Mouse (Mus musculus) G1E (cell line): Measurements from ENCODE around the gene Lipm.

Experiments
- CTCF ChIP-seq: IDR thresholded peaks from 2 replicates; pipeline ENCODE4 v1.5.1; 2012; ENCODE audit warnings: low read depth, low read length, inconsistent platforms, mixed read lengths
- GATA1 ChIP-seq: IDR thresholded peaks from 2 replicates; pipeline ENCODE4 v1.6.1; 2012; ENCODE audit warnings: borderline replicate concordance, low read length, inconsistent platforms, mixed read lengths
- GATA2 ChIP-seq: IDR thresholded peaks from 2 replicates; pipeline ENCODE4 v1.6.1; 2012; ENCODE audit warnings: low read depth, low read length, inconsistent platforms, borderline replicate concordance
- POLR2AphosphoS5 ChIP-seq: IDR thresholded peaks from 2 replicates; pipeline ENCODE4 v1.6.1; 2012; ENCODE audit warnings: low read depth, low read length, inconsistent platforms; ENCODE audit not compliant: insufficient replicate concordance

DNA sequence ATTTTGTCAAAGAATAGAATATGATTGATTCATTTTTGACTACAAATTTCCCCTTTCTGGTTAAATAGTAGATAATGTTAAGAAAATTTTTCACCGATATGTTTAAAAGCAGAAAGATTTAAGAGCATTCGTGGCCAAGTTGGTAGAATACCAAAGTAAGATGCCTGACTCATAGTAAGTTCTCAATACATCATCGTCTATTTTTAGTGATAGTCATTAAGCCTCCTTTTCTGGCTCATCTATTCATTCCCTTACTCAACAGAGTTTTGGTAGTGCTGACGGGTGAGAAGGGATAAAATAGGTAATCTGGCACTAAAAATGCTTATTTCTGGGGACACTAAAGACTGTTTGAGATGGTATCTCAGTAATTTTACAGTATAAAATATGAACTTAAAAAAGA lies 36.7 kb upstream of the Lipm start:
- TF ChIP-seq CTCF (no peak), GATA1 (no peak), POLR2AphosphoS5 (no peak), GATA2 (no peak)
